19 mouse cellular contexts compared by ENCODE assay signal in the genomic region with DNA sequence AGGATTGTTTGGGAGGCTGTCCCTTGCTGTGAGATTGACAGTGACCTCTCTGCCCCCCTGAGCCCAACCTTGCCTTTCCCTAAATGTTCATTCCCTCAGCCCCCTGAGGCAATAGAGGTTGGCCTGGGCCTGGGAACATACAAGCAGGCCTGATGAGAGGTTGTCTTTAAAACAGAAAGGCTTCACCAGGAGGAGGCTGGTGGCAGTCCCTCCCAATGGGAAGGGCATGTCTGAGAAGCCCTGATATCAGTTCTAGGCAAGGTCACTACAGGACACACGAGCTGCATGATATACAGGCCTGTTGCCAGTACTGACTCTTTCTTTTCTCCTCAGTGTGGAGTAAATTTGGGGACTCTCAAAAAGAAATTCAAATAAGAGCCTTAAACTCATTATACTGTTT.
DNase-seq lines count a peak whose midpoint lies in the region; ATAC-seq and TF ChIP-seq lines count a peak whose summit lies in the region.
"Had no signal": no experiment of that assay in that cellular context is flagged by ENCODE, and none has a peak within 500 bp of the region (broad histone marks: within the 10 kb centered on the region; RNA-seq: fewer than 3 reads in every experiment).

No protein-coding gene starts in this region.

- H3K4me1 ChIP-seq in liver, postnatal 0 days (ENCODE audit: insufficient read depth) = peaks cover 7% of the 10 kb centered on the region; the same call in 1 of the 2 replicates
- peaks cover 17% of the 10 kb centered on the region for H3K4me1 ChIP-seq in liver, embryonic 12.5 days
- peaks cover 42% of the 10 kb centered on the region for H3K4me1 ChIP-seq in heart, embryonic 16.5 days (ENCODE audit: control insufficient read depth, insufficient read depth, low read length)
- peaks cover 4% of the 10 kb centered on the region; the same call in 1 of the 2 replicates for H3K4me1 ChIP-seq in hindbrain, embryonic 14.5 days (replicated peaks; ENCODE audit: control insufficient read depth, insufficient read depth, low read length)

- no peak overlapping the region for H3K9ac ChIP-seq in liver, postnatal 0 days (replicated peaks)
- no peak overlapping the region for H3K9ac ChIP-seq in liver, embryonic 12.5 days
- H3K9ac ChIP-seq in heart, embryonic 16.5 days (ENCODE audit: low read length) = peak overlapping the region; percentile 54
- H3K9ac ChIP-seq in hindbrain, embryonic 14.5 days = no peak overlapping the region
- H3K9ac ChIP-seq: forebrain, embryonic 13.5 days; limb, embryonic 15.5 days had no signal

- H3K4me3 ChIP-seq in gastrocnemius, adult 2 months = no peak overlapping the region
- no peak overlapping the region for H3K4me3 ChIP-seq in liver, postnatal 0 days (ENCODE audit: low read depth, low read length)
- no peak overlapping the region for H3K4me3 ChIP-seq in liver, embryonic 12.5 days
- no peak overlapping the region for H3K4me3 ChIP-seq in heart, embryonic 16.5 days (ENCODE audit: low read length)
- H3K4me3 ChIP-seq in hindbrain, embryonic 14.5 days (replicated peaks; ENCODE audit: low read length) = no peak overlapping the region
- H3K4me3 ChIP-seq in layer of hippocampus, adult 2 months = no peak overlapping the region
- H3K4me3 ChIP-seq: forebrain, embryonic 13.5 days; limb, embryonic 15.5 days had no signal

- intact Hi-C loops in gastrocnemius, adult 2 months (cut with DNase I) = loop anchor here (5.0 kb wide), 2 partner anchors 94 to 256 kb away; a partner anchor contains a TSS
- intact Hi-C loops in gastrocnemius, postnatal 14 days (cut with DNase I; ENCODE audit: low total_unique reads) = loop anchor here (10.0 kb wide), 1 partner anchor 166 kb away; no protein-coding TSS in a partner anchor

- DNase-seq in gastrocnemius, adult 2 months = no peak
- DNase-seq in gastrocnemius, postnatal 14 days = no peak
- DNase-seq in liver, postnatal 0 days = no peak
- peak; percentile 29 to 59 for DNase-seq in spleen, postnatal 36 days (ENCODE audit: low spot score in 2 of 2)
- no peak for DNase-seq in hindbrain, embryonic 14.5 days (ENCODE audit: low spot score)
- DNase-seq in layer of hippocampus, adult 2 months (ENCODE audit: low spot score in 2 of 2) = no peak
- DNase-seq: cerebellum, adult 2 months; gastrocnemius, postnatal 36 days; kidney, adult 2 months; kidney, postnatal 10 days; lung, adult 2 months; right cerebral cortex, postnatal 4 days; thymus, adult 18-20 months had no signal

- TF ChIP-seq CTCF in gastrocnemius, adult 2 months (IDR thresholded peaks at IDR 0.05) = no peak
- TF ChIP-seq CTCF in liver, postnatal 0 days (IDR thresholded peaks at IDR 0.05; ENCODE audit: low read depth) = no peak
- TF ChIP-seq CTCF in layer of hippocampus, adult 2 months (conservative IDR thresholded peaks at IDR 0.05) = no peak

- ATAC-seq in liver, postnatal 0 days = peak; percentile 55
- no peak for ATAC-seq in liver, embryonic 12.5 days
- no peak for ATAC-seq in heart, embryonic 16.5 days (replicated peaks; ENCODE audit: extremely low read depth, insufficient read depth, low FRiP score)
- ATAC-seq in hindbrain, embryonic 14.5 days (ENCODE audit: low FRiP score) = no peak
- ATAC-seq: activated CD4-positive, CD25-positive, alpha-beta regulatory T cell, adult 4 months; forebrain, embryonic 13.5 days; inflammation-experienced regulatory T-cells, adult 6 months had no signal

- WGBS in liver, postnatal 0 days (ENCODE audit: insufficient replicate concordance) = 21% methylated on average over 1 of the region's 1 CpGs
- WGBS in liver, embryonic 12.5 days (ENCODE audit: insufficient replicate concordance) = 5% methylated on average over 1 of the region's 1 CpGs
- WGBS in heart, embryonic 16.5 days = 19% methylated on average over 1 of the region's 1 CpGs
- WGBS in hindbrain, embryonic 14.5 days = 52% methylated on average over 1 of the region's 1 CpGs

- no peak overlapping the region for H3K4me2 ChIP-seq in liver, postnatal 0 days (ENCODE audit: low read depth, low read length)
- no peak overlapping the region for H3K4me2 ChIP-seq in liver, embryonic 12.5 days
- no peak overlapping the region for H3K4me2 ChIP-seq in heart, embryonic 16.5 days (ENCODE audit: low read depth, low read length)
- no peak overlapping the region for H3K4me2 ChIP-seq in hindbrain, embryonic 14.5 days (replicated peaks)
- H3K4me2 ChIP-seq: forebrain, embryonic 13.5 days; limb, embryonic 15.5 days had no signal

- no peak for TF ChIP-seq EP300 in liver, postnatal 0 days (IDR thresholded peaks at IDR 0.05; ENCODE audit: low read depth)

- H3K27me3 ChIP-seq in liver, postnatal 0 days (ENCODE audit: insufficient read depth, low read length) = no peaks in the 10 kb centered on the region
- H3K27me3 ChIP-seq in liver, embryonic 12.5 days (replicated peaks) = peaks cover 17% of the 10 kb centered on the region; the same call in 1 of the 2 replicates
- H3K27me3 ChIP-seq in heart, embryonic 16.5 days (ENCODE audit: control insufficient read depth, insufficient read depth, low read length) = no peaks in the 10 kb centered on the region
- no peaks in the 10 kb centered on the region for H3K27me3 ChIP-seq in hindbrain, embryonic 14.5 days (ENCODE audit: control insufficient read depth, insufficient read depth, low read length)
- H3K27me3 ChIP-seq: forebrain, embryonic 13.5 days; limb, embryonic 15.5 days had no signal

- no peaks in the 10 kb centered on the region for H3K9me3 ChIP-seq in liver, postnatal 0 days (ENCODE audit: low read length)
- no peaks in the 10 kb centered on the region for H3K9me3 ChIP-seq in liver, embryonic 12.5 days (replicated peaks)
- no peaks in the 10 kb centered on the region for H3K9me3 ChIP-seq in heart, embryonic 16.5 days (replicated peaks; ENCODE audit: control insufficient read depth, low read length)
- H3K9me3 ChIP-seq in hindbrain, embryonic 14.5 days (ENCODE audit: control insufficient read depth, low read length) = no peaks in the 10 kb centered on the region
- H3K9me3 ChIP-seq: forebrain, embryonic 13.5 days; limb, embryonic 15.5 days had no signal

- 0 out of 2 replicates have a peak, but pooled peaks cover 2% of the 10 kb centered on the region for H3K36me3 ChIP-seq in liver, postnatal 0 days (replicated peaks; ENCODE audit: insufficient read depth, low read length)
- no peaks in the 10 kb centered on the region for H3K36me3 ChIP-seq in liver, embryonic 12.5 days
- H3K36me3 ChIP-seq in heart, embryonic 16.5 days (ENCODE audit: control insufficient read depth, insufficient read depth) = peaks cover 16% of the 10 kb centered on the region; the same call in 1 of the 2 replicates
- H3K36me3 ChIP-seq in hindbrain, embryonic 14.5 days (replicated peaks; ENCODE audit: control insufficient read depth, insufficient read depth) = no peaks in the 10 kb centered on the region

- peak overlapping the region; percentile 84 for H3K27ac ChIP-seq in gastrocnemius, adult 2 months
- H3K27ac ChIP-seq in liver, postnatal 0 days (ENCODE audit: low read depth) = no peak overlapping the region
- no peak overlapping the region for H3K27ac ChIP-seq in liver, embryonic 12.5 days
- peak overlapping the region; percentile 93 for H3K27ac ChIP-seq in heart, embryonic 16.5 days (ENCODE audit: low read length)
- no peak overlapping the region for H3K27ac ChIP-seq in hindbrain, embryonic 14.5 days
- no peak overlapping the region for H3K27ac ChIP-seq in layer of hippocampus, adult 2 months
- H3K27ac ChIP-seq: forebrain, embryonic 13.5 days; limb, embryonic 15.5 days had no signal

Comparison
In these comparisons a context has a peak if more than half of its experiments do, and no peak if none do; other contexts are left out.
1. DNase-seq: peak in spleen, postnatal 36 days (2 of 2); none in gastrocnemius, adult 2 months (single experiment), gastrocnemius, postnatal 14 days (single experiment), liver, postnatal 0 days (single experiment), hindbrain, embryonic 14.5 days (single experiment) and layer of hippocampus, adult 2 months (0 of 2).
2. H3K27ac ChIP-seq: peak in gastrocnemius, adult 2 months (single experiment) and heart, embryonic 16.5 days (single experiment); none in liver, postnatal 0 days (single experiment), liver, embryonic 12.5 days (single experiment), hindbrain, embryonic 14.5 days (single experiment) and layer of hippocampus, adult 2 months (single experiment).